Mouse (Mus musculus) ovary, postnatal 14 days (tissue): ENCODE measurements around the gene Pdcd2.
A peak's percentile ranks its signal among the peaks of the same experiment; 100 is the strongest.
"Not testable (repeated sequence)": the region's sequence is repeated elsewhere in the genome, so short reads cannot be mapped to it uniquely, and the experiment has no call there.

Experiments used
- DNase-seq: peaks from one replicate; pipeline ENCODE4 v3.0.0; 2022; ENCODE audit warnings: low spot score

Pdcd2 gene

GRCm38 (mm10) chr17:15526986-15527810, at the start of gene Pdcd2:
Gene Pdcd2, minus strand, starts transcription at chr17:15527301.
- peak; percentile 86 for DNase-seq

GRCm38 (mm10) chr17:15575056-15575455, 48.0 kb upstream of the Pdcd2 start:
- DNase-seq: no peak

GRCm38 (mm10) chr17:15566908-15567307, 39.8 kb upstream of the Pdcd2 start:
- no peak for DNase-seq

GRCm38 (mm10) chr17:15564928-15565300, 37.8 kb upstream of the Pdcd2 start:
- no peak for DNase-seq

GRCm38 (mm10) chr17:15564014-15564927, 37.2 kb upstream of the Pdcd2 start, which contains the start of gene Prdm9:
Gene Prdm9, minus strand, starts transcription at chr17:15564354.
- peak; percentile 100 for DNase-seq

GRCm38 (mm10) chr17:15559946-15560345, 32.8 kb upstream of the Pdcd2 start:
- no peak for DNase-seq

GRCm38 (mm10) chr17:15549713-15550112, 22.6 kb upstream of the Pdcd2 start:
- DNase-seq: no peak

- no peak for DNase-seq
Observed at GRCm38 (mm10) chr17:15546440-15546839, 19.3 kb upstream of the Pdcd2 start.

- DNase-seq: not testable (repeated sequence)
Observed at GRCm38 (mm10) chr17:15543868-15544267, 16.8 kb upstream of the Pdcd2 start.

- no peak for DNase-seq
Observed at GRCm38 (mm10) chr17:15540309-15540708, 13.2 kb upstream of the Pdcd2 start.

- no peak for DNase-seq
Observed at GRCm38 (mm10) chr17:15536457-15536904, 9.4 kb upstream of the Pdcd2 start.

GRCm38 (mm10) chr17:15535943-15536342, 8.8 kb upstream of the Pdcd2 start:
- DNase-seq: no peak

- no peak for DNase-seq
Observed at GRCm38 (mm10) chr17:15535162-15535800, 8.2 kb upstream of the Pdcd2 start.

- DNase-seq: no peak
Observed at GRCm38 (mm10) chr17:15530141-15530540, 3.0 kb upstream of the Pdcd2 start.

GRCm38 (mm10) chr17:15528887-15529286, 1.8 kb upstream of the Pdcd2 start:
- DNase-seq: no peak

GRCm38 (mm10) chr17:15527811-15528136, 673 bp upstream of the Pdcd2 start:
- no peak for DNase-seq

GRCm38 (mm10) chr17:15526304-15526703, 797 bp downstream of the Pdcd2 start:
- no peak for DNase-seq

GRCm38 (mm10) chr17:15518766-15519165, 8.3 kb downstream of the Pdcd2 start:
- no peak for DNase-seq

GRCm38 (mm10) chr17:15518186-15518585, 8.9 kb downstream of the Pdcd2 start:
- no peak for DNase-seq

GRCm38 (mm10) chr17:15517776-15518175, 9.3 kb downstream of the Pdcd2 start:
- no peak for DNase-seq

GRCm38 (mm10) chr17:15510694-15511093, 16.4 kb downstream of the Pdcd2 start:
- no peak for DNase-seq

GRCm38 (mm10) chr17:15499656-15500394, 27.3 kb downstream of the Pdcd2 start, which contains the start of the genes Psmb1 and Tbp:
Gene Psmb1, minus strand, starts transcription at chr17:15499751.
Gene Tbp, plus strand, starts transcription at chr17:15499888.
- peak; percentile 95 for DNase-seq
